Mouse (Mus musculus) right cerebral cortex, adult 2 months (tissue): ENCODE measurements at regions not wholly inside any gene's neighbourhood (a gene's known extent, or its start where the extent isn't known, plus 50 kb on each side); places are given as distances from the start of the nearest gene placed in this dataset.

ENCODE experiments used
- DNase-seq, 2 experiments: peaks; one replicate each; pipeline ENCODE4 v3.0.0; 2021 to 2022; ENCODE audit warnings: low spot score in 2 of 2

DNA sequence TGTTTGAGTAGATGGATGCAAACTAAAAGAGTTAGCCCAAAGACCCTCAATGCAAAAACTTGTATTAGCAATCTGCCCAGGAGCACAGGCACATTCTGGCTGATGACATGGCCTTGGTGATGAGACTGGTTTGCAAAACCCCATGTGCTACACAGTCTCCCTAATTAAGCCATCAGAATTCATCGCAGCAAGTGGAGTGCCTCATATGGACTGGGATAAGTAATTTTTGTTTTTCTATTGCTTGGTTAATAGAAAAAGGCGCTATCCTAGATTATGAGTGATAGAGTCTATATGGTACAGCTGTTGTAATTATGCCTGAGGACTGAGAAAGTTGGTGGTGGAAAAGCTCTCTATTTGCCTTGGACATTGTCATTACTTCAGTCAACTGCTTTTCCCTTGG lies 155.2 kb upstream of the Robo1 start:
- DNase-seq, result no peak

DNA sequence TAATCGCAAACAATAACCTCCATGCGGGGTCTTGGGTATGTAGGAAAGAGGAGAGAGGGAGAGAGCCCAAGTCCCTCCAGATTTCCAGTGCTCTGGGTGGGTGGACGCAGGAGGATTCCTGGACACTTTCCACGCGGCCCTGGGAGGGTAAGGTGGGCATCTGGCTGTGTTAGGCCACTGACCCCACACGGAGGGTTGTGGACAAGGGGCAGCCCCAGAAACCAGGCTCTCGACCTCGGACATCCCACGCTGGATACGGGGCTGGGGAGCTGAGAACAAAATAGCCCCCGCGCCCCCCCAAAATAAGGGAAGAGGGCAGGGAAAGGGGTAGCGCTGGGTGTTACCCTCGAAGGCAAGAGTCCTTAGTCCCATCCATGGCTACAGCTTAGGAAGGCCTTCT lies 150.2 kb upstream of the Robo1 start:
- no peak for DNase-seq

DNA sequence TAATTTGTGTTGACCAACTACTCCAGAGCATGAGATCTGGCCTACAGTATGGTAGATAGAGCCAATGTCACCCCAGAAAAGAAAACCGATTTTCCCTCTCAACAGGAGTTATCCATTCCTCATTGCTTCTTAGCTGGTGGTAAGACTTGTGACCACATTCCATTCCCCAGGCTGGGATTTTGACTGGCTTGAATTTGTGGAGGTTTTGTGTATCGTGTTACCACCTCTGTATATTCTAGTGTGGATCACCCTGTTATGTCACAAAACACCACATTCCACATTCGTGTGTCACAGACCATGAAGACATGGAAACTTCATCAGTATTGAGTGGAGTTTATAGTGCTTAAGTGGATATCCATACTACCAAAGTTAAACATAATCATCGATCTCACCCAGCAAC lies 148.7 kb upstream of the Robo1 start:
- DNase-seq, result no peak

DNA sequence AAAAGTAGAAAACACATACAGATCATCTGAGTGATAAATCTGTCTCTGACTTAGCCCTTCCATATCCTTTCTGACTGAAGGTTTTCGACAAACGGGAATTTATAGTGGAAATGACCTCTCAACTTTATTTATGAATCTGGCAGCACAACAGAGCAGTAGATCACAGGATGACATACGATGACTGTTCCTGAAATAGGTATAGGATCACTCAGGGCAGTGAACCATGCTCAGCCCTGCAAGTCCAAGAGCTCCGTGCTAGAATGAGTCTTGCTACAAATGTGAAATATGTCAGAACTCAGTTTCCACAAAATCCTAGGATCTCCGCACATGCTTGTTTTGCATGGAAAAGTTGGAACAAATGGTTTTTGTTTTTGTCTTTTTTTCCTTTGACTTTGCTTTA lies 132.4 kb upstream of the Robo1 start:
- no peak for DNase-seq

DNA sequence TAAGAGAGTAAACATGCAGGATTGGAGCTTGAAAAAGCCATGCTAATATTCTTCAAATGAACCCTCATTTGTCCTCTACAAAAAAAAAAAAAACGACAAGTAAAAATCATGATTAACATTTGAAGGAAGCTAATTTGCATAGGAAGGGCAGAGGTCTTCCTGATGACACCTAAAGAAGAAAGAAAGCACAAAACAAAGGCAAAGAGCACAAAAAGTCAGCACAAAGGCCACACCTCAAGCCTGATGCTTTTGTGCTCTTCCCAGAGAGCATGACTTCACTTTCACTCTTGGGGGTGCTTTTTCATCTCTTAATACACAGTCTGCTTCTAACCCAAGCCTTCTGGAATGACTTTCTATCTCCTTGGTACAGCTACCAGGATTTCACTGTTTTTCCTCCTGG lies 113.8 kb upstream of the Robo1 start:
- no peak for DNase-seq

DNA sequence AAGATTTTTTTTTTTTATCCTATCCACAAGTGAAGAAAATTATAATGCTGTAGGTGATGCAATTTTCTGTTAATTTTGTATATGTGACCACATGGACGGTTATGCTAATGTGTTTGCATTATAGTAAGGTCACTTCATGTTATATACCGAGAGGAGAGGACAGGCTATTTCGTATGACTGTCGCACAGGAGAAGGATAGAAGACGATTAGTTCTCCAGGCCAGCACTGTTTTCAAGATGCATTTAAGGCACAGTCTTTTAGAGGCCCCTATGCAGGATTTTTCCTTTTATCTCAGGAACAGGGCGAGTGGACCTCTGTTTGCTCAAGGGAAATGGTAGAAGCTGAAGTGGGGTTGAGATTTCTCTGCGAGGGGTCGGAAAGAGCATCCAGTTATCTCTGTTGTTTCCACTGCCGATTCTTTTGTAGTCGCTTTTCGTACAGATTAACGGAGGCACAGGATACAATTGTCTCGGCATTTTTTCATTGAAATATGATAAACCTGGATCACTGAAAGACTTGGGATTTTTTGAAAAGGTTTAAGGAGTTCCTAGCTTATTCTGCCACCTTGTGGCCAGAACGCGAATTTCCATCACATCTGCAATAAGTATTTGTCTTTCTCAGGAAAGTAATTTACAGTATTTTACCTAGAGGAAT lies 92.6 kb upstream of the Robo1 start:
- peak; percentile 85 to 89 for DNase-seq

DNA sequence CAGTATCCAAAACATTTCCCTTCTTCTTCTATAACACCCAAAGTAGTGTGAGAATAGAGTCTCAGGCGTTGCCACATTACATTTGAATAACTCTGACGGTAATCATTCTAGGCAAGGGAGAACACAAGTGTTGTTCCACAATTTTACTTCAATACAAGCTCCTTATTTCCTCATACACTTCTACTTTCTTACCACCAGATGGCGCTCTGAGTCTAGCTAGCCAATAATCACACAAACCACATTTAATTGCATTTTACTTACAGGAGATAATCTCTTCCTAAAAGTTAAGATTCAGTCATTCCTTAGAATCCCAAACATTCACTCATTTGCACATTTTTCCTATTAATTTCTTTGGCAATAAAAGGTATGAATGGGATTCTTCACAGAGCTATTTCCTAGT lies 90.1 kb upstream of the Robo1 start:
- DNase-seq, result no peak

DNA sequence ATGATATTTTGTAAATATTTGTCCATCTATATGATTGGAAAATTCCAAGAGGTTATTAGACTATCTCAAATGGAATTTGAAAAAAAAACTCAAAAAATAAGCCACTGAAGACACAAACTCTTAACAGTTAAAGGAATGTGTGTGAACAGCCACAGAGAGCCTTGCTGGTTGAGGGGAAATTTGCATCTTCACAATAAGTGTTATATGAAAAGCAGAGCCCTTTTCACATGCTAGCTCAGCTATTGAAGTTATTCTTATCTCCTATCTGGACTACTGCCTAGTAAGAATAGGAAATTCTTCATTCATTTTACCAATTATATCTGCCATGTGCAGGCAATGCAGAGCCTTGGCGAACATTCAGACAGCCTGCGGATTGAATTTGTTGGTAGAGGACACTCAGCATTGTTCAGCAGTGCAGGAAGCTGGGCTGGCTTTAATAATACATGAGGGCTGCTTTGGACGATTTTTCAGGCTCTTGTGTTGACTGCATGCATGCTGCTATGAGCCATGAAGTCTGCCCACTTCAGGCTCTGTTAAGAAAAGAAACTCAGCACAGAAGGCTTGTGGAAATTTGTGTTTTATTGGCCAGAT lies 86.1 kb upstream of the Robo1 start:
- DNase-seq, result peak; percentile 18 to 37

DNA sequence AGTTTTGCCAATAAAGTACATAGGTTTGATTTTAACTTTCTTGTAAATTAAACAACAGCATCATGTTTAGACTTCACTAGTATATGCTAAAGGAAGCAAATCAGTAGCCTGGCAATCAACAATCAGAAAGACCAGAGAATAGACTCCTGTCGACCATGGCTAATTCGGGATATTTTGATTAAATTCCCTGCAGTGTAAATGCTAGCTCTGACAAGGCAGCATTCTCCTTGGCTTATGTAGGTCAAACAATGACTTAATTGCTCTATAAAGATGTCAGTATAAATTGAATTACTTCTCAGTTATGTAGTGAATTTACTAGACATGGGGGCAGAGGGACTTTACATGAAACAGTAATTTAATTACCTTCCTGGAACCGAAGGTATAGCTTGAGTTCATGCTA lies 84.2 kb upstream of the Robo1 start:
- DNase-seq, result no peak

DNA sequence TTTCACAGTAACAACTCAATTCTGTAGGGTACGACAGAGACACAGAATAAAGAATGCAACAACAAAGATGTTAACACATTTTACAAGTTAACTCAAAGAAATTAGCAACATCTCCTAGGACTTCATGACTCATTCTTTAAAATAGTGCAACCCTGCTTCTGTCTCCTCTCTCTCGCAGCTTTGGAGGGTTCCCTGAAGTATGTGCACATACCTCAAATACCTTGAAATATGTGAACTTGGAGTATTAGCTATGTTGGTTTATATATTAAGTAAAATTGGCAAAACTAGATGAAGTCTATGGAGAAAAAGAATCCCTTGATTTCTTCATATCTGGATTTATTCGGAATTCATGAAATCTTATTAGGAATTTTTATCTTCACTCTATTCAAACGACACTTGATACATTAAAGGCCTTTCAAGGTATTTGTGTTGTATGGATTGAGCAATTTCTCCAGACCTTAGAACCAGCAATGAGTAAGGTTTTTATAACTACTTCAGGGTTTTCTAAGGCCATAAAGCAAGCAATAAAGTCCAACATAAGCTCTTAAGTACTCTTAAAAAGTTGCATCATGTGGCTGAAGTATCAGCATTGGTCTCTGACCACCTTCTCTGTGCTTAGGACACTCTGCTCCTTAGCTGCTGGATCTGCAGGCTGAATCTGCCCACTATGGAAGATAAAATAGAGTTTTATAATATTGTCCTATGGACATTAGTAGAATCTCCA lies 82.8 kb upstream of the Robo1 start:
- DNase-seq, result no peak

DNA sequence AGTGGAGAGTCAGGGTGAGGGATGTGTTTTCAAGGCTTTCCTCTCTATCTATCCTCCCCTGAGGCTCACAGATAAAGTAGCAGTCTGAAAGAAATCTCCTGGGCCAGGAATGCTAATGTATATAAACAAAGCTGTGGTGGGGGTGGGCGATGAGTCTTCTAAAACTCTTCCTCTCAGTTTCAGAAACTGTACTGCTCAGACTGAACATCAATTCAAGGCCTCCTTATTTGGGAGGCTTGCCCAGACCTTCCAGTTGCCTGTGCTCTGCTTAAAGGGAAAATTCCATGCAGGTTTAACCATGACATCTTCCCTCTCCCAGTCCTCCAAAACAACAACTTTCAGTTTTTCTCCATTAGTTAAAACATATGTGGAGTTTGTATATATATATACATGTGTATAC lies 73.7 kb upstream of the Robo1 start:
- DNase-seq, result peak in 1 of 2 experiments; percentile 29

DNA sequence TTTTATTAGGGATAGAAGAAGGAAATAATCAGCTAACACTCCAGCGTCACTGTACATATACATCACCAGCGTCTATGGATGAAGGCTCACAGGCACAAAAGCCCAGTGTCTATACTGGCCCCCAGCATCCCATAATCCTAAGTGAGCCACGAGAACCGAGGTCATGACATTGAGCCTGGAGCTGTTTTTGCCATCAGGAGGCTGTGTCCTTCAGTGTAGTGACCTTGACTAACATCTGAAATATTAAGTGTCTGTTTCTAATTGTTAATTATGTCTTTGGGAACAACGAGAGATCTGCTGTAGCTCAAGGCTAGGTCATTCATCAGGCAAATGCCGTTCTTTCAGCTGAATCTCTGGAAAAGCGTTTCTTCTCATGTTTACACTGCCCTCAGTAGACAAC lies 68.5 kb upstream of the Robo1 start:
- no peak for DNase-seq

DNA sequence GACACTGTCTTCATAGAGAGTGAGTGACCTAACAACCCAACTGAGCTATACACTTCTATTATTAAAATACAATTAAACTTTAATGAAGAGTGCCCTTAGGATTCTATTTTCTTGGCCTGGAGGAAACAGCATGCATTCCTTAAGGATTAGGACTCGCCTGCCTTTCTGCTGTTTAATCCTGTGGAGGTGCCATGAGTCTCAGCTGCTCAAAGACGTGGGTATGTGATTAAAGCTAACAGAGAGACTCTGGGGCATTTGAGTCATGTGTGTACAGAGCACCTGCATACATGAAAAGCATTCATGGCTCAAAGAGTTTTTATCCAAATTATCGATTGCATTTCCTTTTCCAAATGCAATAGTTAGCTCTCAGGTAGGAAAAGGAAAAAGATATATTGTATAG lies 51.7 kb upstream of the Robo1 start:
- DNase-seq, result no peak
